Mouse (Mus musculus): Measurements from ENCODE around the gene Dpf3. TPM values are rescaled to one million over a fixed set of nuclear protein-coding genes. Genes with fewer than 3 reads are reported as not detected.
A peak's percentile ranks its signal among the peaks of the same experiment; 100 is the strongest.

The Dpf3 gene
- polyA plus RNA-seq, 1 experiment from 2014 or later = 18.0 TPM

DNA sequence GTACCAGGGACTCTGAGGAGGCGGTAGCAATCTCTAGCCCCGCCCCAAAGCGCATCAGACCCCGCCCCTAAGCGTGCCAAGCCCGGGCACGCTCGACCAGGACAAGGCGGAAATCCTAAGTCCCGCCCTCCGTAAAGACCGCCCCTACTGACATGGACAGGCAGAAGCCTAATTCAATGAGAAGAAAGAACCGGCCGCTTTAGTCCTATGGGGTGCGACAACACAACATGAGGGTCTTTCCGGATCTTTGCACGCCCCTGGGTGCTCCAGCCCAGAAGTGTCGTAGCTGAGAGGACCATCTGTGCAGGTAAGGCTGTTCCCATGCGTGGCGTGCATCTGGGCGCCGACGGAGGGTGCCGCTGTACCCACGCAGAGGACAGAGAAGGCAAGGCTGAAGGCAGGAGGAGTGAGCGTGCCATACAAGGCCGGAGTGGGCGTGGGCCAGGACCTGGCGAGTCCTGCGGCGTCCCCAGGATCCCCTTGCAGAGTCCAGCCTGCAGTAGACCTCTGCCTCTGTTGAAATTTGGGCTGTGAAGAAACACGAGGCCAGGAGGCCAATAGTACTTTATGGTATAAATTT lies 32.9 kb upstream of the Dpf3 start, which contains the start of gene Dcaf4:
Dcaf4 (plus strand) TSS at position 156 of the 580 bp plus-strand sequence.
- H3K4me3 ChIP-seq = peak within 1 kb of the TSS; percentile 80
- peak within 1 kb of the TSS; percentile 78 for H3K9ac ChIP-seq
- peaks cover 14% of the 10 kb centered on the region for H3K4me1 ChIP-seq
- no peaks in the 10 kb centered on the region for H3K9me3 ChIP-seq (replicated peaks)
- under 1% methylated on average over 32 of the region's 32 CpGs for WGBS
- peak within 1 kb of the TSS; percentile 67; the same call in 1 of the 2 replicates for H3K27ac ChIP-seq
- no peaks in the 10 kb centered on the region for H3K36me3 ChIP-seq
- no peaks in the 10 kb centered on the region for H3K27me3 ChIP-seq
- peak within 1 kb of the TSS; percentile 72 for H3K4me2 ChIP-seq (replicated peaks)
- ATAC-seq (ENCODE audit: low FRiP score) = peak; percentile 99

DNA sequence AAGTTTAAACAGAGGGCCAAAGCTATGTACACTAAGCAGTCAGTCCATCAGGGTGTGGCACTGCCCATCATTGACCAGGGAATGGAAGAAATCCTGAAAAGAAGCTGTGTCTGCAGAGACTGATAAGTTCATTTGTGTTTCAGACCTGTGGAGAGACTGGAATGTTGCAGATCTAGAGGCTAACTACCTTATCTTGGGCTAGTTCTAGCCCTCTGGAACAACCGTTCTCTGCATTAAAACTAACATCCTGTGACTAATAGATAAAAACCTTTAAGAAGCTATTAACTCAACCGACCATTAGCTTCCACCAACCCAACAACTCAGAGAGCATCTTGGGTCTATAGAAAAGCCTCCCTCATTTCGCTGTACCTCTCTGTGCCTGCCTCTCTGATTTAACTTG lies 30.1 kb upstream of the Dpf3 start:
- Histone ChIP-seq H3K27me3 (no peaks in the 10 kb centered on the region), H3K4me2 (replicated peaks) (no peak overlapping the region), H3K9ac (no peak overlapping the region), H3K4me1 (peaks cover 21% of the 10 kb centered on the region), H3K4me3 (no peak overlapping the region), H3K9me3 (replicated peaks) (no peaks in the 10 kb centered on the region), H3K36me3 (no peaks in the 10 kb centered on the region), H3K27ac (no peak overlapping the region)
- 95% methylated on average over 3 of the region's 3 CpGs for WGBS
- no peak for ATAC-seq (ENCODE audit: low FRiP score)

DNA sequence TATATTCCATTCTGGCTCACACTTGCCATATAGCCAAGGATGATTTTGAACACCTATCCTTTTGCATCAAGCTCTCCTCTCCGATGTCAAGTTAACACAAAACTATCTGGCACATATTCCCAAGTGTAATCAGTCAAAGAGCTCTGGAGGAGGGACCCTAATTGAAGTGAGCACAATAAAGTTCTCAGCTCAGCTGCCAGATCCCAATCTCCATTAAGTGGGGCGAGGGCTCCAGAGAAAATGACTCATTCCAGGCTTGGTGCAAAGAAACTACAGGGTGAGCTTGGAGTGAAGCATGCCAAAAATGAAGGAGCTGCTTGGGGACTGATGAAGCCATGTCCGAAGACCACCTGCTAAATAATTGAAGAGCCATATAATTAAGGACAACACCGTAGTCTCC lies 26.7 kb upstream of the Dpf3 start:
- no peak overlapping the region for H3K9ac ChIP-seq
- H3K27me3 ChIP-seq = no peaks in the 10 kb centered on the region
- H3K9me3 ChIP-seq (replicated peaks) = no peaks in the 10 kb centered on the region
- H3K4me2 ChIP-seq (replicated peaks) = no peak overlapping the region
- no peak for ATAC-seq (ENCODE audit: low FRiP score)
- H3K36me3 ChIP-seq = no peaks in the 10 kb centered on the region
- no peak overlapping the region for H3K4me3 ChIP-seq
- H3K4me1 ChIP-seq = peaks cover 8% of the 10 kb centered on the region; the same call in 1 of the 2 replicates
- WGBS = 68% methylated on average over 4 of the region's 4 CpGs
- H3K27ac ChIP-seq = no peak overlapping the region

DNA sequence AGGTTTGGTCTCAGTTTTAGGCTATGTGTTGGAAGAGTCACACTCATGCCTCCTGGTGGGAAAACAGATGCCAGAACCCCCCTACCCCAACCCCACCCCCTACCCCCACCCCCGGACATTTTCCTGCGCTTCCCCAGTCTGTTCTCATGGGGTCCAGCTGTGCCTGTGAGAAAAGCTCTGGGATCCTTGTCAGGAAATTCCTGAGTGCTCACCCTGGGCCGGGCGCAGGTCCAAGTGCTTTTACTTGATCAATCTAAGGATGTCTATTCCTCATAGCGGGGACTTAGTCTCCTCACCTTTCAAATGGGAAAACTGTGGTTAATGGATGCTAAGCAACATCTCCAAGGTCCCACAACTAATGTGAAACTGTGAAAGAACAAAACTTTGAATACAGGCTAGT lies 25.7 kb upstream of the Dpf3 start:
- 32% methylated on average over 5 of the region's 5 CpGs for WGBS
- Histone ChIP-seq H3K4me3 (no peak overlapping the region), H3K36me3 (no peaks in the 10 kb centered on the region), H3K4me2 (replicated peaks) (no peak overlapping the region), H3K4me1 (peaks cover 8% of the 10 kb centered on the region; the same call in 1 of the 2 replicates), H3K9ac (no peak overlapping the region), H3K27ac (peak overlapping the region; percentile 3), H3K27me3 (no peaks in the 10 kb centered on the region), H3K9me3 (replicated peaks) (no peaks in the 10 kb centered on the region)
- no peak for ATAC-seq (ENCODE audit: low FRiP score)

DNA sequence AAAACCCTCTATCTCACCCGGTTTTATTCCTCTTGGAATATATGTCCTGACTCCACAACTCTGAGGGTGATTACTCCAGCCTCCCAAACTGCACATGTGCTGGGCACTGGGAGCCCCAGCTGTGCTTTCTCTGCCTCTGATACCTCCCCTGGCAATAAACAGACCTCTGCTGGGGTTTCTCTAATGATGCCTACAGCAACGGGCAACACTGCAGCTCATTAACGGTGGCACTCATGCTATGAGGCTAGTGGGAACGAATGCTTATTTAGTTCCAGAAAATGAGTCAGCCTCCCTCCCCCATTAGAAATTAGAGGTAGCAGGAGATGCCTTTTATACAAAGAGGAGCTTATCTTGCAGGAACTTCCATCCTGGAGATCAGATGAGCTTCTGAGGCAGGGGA lies 25.3 kb upstream of the Dpf3 start:
- peaks cover 8% of the 10 kb centered on the region; the same call in 1 of the 2 replicates for H3K4me1 ChIP-seq
- no peak overlapping the region for H3K4me2 ChIP-seq (replicated peaks)
- ATAC-seq (ENCODE audit: low FRiP score) = no peak
- H3K9ac ChIP-seq = no peak overlapping the region
- no peaks in the 10 kb centered on the region for H3K9me3 ChIP-seq (replicated peaks)
- no peak overlapping the region for H3K4me3 ChIP-seq
- WGBS = 45% methylated on average over 4 of the region's 4 CpGs
- H3K36me3 ChIP-seq = no peaks in the 10 kb centered on the region
- no peaks in the 10 kb centered on the region for H3K27me3 ChIP-seq
- peak overlapping the region; percentile 3 for H3K27ac ChIP-seq

DNA sequence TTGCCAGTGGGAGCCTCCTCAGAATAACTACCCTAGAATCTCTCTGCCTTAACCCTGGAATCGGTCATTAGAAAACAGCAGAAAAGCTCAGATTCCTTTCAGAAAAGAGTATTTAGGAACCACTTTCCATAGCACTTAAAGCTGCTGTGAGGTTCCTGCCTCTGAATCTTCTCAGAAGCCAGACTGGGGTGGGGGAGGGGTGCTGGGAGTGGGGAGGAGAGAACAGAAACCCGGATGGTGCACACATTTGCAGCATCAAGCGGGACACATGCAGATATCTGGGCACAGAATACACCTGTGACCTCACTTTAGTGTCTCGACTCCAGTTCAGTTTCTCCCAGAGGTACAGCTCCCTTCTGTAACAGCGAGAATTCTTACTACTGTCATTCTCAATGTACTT lies 23.1 kb upstream of the Dpf3 start:
- no peak overlapping the region for H3K27ac ChIP-seq
- no peak overlapping the region for H3K4me2 ChIP-seq (replicated peaks)
- no peaks in the 10 kb centered on the region for H3K36me3 ChIP-seq
- WGBS = 79% methylated on average over 5 of the region's 5 CpGs
- H3K27me3 ChIP-seq = no peaks in the 10 kb centered on the region
- H3K4me3 ChIP-seq = no peak overlapping the region
- no peak for ATAC-seq (ENCODE audit: low FRiP score)
- H3K9ac ChIP-seq = no peak overlapping the region
- H3K4me1 ChIP-seq = peaks cover 8% of the 10 kb centered on the region; the same call in 1 of the 2 replicates
- no peaks in the 10 kb centered on the region for H3K9me3 ChIP-seq (replicated peaks)

DNA sequence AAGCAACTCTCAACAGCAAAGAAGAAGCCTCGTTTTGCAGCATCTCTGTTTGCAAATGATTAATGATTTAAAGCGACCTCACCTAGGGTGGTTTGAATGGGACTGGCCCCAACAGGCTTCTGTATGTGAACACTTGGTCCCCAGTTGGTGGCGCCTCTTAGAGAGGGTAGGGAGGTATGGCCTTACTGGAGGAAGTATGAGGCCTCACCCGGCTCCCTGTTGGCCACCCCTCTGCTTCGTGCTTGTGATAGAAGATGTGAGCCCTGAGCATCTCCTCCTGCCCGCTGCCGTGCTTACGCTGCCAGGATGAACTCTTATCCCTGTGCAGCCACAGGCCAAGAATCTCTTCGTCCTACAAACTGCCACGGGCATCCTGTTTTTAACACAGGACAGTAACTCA lies 19.0 kb upstream of the Dpf3 start:
- no peak for ATAC-seq (ENCODE audit: low FRiP score)
- H3K4me1 ChIP-seq = no peaks in the 10 kb centered on the region
- WGBS = 82% methylated on average over 10 of the region's 10 CpGs
- no peak overlapping the region for H3K4me3 ChIP-seq
- H3K36me3 ChIP-seq = no peaks in the 10 kb centered on the region
- no peak overlapping the region for H3K4me2 ChIP-seq (replicated peaks)
- no peak overlapping the region for H3K9ac ChIP-seq
- H3K27ac ChIP-seq = no peak overlapping the region
- H3K9me3 ChIP-seq (replicated peaks) = no peaks in the 10 kb centered on the region
- H3K27me3 ChIP-seq = 0 out of 2 replicates have a peak, but pooled peaks cover 5% of the 10 kb centered on the region

DNA sequence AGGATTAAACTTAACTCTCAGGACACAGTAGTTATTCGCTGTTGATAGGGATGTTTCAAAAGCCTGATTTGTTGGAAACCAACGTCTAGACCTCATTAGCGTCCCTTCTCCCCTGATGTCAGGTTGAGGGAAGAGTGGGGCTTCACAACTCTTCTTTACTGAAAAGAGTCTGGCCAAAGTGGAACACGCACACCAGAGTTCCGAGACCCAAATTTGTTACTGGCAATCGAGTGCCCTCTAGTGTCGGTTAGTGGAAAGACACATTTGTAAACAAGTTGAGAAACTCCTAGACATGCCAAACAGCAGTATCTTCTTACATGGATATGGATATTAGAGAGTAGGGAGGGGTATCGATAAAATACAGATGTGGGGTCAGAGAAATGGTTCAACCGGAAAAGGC lies 14.7 kb upstream of the Dpf3 start:
- Histone ChIP-seq H3K27ac (no peak overlapping the region), H3K27me3 (0 out of 2 replicates have a peak, but pooled peaks cover 5% of the 10 kb centered on the region), H3K36me3 (no peaks in the 10 kb centered on the region), H3K4me2 (replicated peaks) (no peak overlapping the region), H3K4me3 (no peak overlapping the region), H3K9me3 (replicated peaks) (no peaks in the 10 kb centered on the region), H3K9ac (no peak overlapping the region), H3K4me1 (no peaks in the 10 kb centered on the region)
- ATAC-seq (ENCODE audit: low FRiP score) = no peak
- 7% methylated on average over 9 of the region's 9 CpGs for WGBS

DNA sequence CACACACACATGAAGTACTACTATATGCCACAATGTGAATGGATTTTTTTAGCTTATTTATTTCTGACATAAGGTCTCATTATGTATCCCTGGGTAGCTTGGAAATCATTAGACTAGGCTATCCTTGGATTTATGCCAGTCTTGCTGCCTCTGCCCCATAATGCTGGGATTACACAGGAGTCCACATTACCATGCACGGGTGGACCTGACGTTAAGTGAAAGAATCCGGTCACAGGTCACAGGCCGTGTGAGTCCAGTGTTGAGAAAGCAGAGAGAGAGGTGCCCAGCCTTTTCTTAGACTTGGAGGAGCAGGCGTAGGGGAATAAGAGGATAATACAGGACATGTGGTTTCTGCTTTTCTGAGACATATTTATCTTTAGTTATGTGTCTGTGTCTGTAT lies 11.7 kb upstream of the Dpf3 start:
- no peaks in the 10 kb centered on the region for H3K36me3 ChIP-seq
- no peak overlapping the region for H3K9ac ChIP-seq
- 0 out of 2 replicates have a peak, but pooled peaks cover 5% of the 10 kb centered on the region for H3K27me3 ChIP-seq
- H3K9me3 ChIP-seq (replicated peaks) = no peaks in the 10 kb centered on the region
- no peaks in the 10 kb centered on the region for H3K4me1 ChIP-seq
- no peak overlapping the region for H3K27ac ChIP-seq
- ATAC-seq (ENCODE audit: low FRiP score) = no peak
- H3K4me2 ChIP-seq (replicated peaks) = no peak overlapping the region
- WGBS = 73% methylated on average over 5 of the region's 5 CpGs
- H3K4me3 ChIP-seq = no peak overlapping the region

DNA sequence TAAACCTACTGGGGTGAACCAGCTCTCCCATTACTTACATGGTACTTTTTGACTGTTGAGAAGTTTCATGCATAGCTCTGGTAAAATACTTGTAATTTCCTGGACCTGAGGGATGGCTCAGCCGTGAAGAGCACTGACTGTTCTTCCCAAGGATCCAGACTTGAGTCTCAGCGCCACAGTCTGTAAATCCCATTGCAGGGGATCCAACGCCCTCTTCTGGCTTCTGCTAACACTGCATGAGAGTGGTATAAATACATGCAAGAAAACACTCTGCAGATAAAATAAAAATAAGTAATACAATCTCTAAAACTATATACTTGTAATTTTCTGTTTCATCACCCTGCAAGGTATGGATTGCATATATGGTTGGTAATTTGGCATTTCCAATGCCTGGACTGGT lies 10.4 kb upstream of the Dpf3 start:
- no peaks in the 10 kb centered on the region for H3K36me3 ChIP-seq
- no peaks in the 10 kb centered on the region for H3K9me3 ChIP-seq (replicated peaks)
- no peak overlapping the region for H3K9ac ChIP-seq
- no peak overlapping the region for H3K4me2 ChIP-seq (replicated peaks)
- no peak overlapping the region for H3K27ac ChIP-seq
- H3K4me3 ChIP-seq = no peak overlapping the region
- no peak for ATAC-seq (ENCODE audit: low FRiP score)
- H3K27me3 ChIP-seq = 0 out of 2 replicates have a peak, but pooled peaks cover 2% of the 10 kb centered on the region
- no peaks in the 10 kb centered on the region for H3K4me1 ChIP-seq
- 74% methylated on average over 3 of the region's 3 CpGs for WGBS

DNA sequence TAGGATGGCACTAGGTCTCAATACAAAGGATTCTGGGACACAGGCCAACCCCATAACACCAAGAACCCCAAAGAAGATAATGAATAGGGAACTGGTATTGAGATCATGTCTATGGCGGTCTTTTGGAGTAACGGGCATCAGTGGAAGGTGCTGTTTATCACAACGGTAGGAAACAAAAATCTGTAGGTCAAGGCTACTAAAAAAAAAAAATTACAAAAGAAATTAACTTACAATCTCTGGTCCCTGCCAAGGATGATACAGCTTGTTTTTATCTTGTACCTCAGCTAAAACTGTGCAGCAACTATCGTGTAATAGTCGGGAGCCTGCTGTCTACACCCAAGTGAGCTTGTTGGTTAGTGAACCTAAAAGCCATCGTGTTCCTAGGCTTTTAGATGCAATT lies 9.2 kb upstream of the Dpf3 start:
- no peak overlapping the region for H3K4me2 ChIP-seq (replicated peaks)
- H3K9me3 ChIP-seq (replicated peaks) = no peaks in the 10 kb centered on the region
- ATAC-seq (ENCODE audit: low FRiP score) = no peak
- H3K27me3 ChIP-seq = no peaks in the 10 kb centered on the region
- no peak overlapping the region for H3K4me3 ChIP-seq
- H3K4me1 ChIP-seq = no peaks in the 10 kb centered on the region
- WGBS = 92% methylated on average over 6 of the region's 6 CpGs
- H3K36me3 ChIP-seq = no peaks in the 10 kb centered on the region
- H3K9ac ChIP-seq = no peak overlapping the region
- H3K27ac ChIP-seq = no peak overlapping the region

DNA sequence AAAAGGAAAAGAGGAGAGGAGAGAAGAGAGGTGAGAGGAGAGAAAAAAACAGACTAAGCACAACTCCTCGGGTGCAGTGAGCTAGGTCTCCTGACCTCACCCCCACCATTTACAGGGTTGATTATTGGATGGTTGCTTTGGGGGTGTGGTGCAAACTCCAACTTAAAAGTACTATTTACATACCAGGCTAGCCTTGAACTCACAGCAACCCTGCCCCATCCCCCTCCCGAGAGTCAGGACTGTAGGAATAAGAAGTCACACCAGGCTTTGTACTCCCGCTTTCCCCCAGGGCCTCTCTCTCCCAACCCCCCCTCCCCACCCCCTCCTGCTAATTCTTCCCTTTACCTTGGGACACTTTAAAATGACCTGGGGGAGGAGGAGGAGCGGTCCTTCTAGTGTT lies 8.8 kb upstream of the Dpf3 start:
- Histone ChIP-seq H3K9ac (no peak overlapping the region), H3K4me2 (replicated peaks) (no peak overlapping the region), H3K4me1 (no peaks in the 10 kb centered on the region), H3K36me3 (no peaks in the 10 kb centered on the region), H3K27ac (no peak overlapping the region), H3K9me3 (replicated peaks) (peaks cover 3% of the 10 kb centered on the region), H3K4me3 (no peak overlapping the region), H3K27me3 (no peaks in the 10 kb centered on the region)
- 82% methylated on average over 4 of the region's 4 CpGs for WGBS
- no peak for ATAC-seq (ENCODE audit: low FRiP score)

DNA sequence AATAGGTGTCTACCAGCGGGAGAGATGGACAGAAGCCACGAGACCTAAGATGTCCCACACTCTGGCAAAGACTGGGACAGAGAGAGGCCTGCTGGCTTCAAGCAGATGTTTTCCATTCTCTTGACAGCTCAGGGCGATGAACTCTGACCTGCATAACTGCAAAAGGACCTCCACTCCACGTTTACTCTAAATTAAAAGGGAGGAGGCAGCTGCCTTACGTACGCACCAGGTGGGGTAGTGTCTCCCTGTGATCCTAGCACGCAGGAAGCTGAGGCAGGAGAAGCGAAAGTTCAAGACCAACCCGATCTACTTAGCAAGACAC lies 8.4 kb upstream of the Dpf3 start:
- Histone ChIP-seq H3K27ac (no peak overlapping the region), H3K4me1 (no peaks in the 10 kb centered on the region), H3K4me2 (replicated peaks) (no peak overlapping the region), H3K9ac (no peak overlapping the region), H3K36me3 (no peaks in the 10 kb centered on the region), H3K27me3 (no peaks in the 10 kb centered on the region), H3K4me3 (no peak overlapping the region), H3K9me3 (replicated peaks) (peaks cover 7% of the 10 kb centered on the region)
- 53% methylated on average over 9 of the region's 9 CpGs for WGBS
- ATAC-seq (ENCODE audit: low FRiP score) = no peak
